Mouse (Mus musculus): ENCODE results near the gene Olfr1369-ps1.

- TF ChIP-seq CTCF (IDR thresholded peaks at IDR 0.05; ENCODE audit: extremely low read depth, insufficient read length, insufficient replicate concordance, low read depth, low read length) (no peak), POLR2A (IDR thresholded peaks at IDR 0.05; ENCODE audit: low read depth, low read length) (no peak)
These were observed 45.3 kb upstream of the Olfr1369-ps1 start for GRCm38 (mm10) chr13:21066021-21066420.

Measured in small intestine, adult 2 months (tissue).